In the genomic region with DNA sequence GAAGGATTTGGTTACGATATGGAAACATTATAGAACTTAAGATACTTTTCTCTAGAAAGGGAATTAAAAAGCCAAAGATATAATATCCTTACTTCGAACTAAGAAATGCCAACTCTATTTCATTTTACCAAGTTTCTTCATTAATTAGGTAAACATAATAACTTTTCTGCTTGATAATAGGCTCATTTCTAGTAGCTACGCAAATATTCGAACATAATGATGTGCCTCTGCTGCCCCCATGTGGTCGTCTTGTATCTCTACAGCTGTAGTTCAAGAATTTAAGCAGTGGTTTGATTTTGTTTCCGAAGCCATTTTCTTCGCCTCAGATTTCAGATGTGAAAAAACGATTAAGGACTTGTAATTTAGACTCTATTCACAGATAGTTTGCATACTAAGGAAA, we compare ENCODE assay signal across 8 mouse cellular contexts. TPM values are rescaled to one million over a fixed set of nuclear protein-coding genes. Genes with fewer than 3 reads are reported as not detected.
A peak's percentile ranks its signal among the peaks of the same experiment; 100 is the strongest.
DNase-seq lines count a peak whose midpoint lies in the region; ATAC-seq and TF ChIP-seq lines count a peak whose summit lies in the region.

No protein-coding gene starts in this region.

- no peak for TF ChIP-seq POLR2A in liver, adult 2 months (IDR thresholded peaks at IDR 0.05; ENCODE audit: extremely low read depth, insufficient read depth, low read length)

- no peaks in the 10 kb centered on the region for H3K4me1 ChIP-seq in liver, adult 2 months (ENCODE audit: control insufficient read depth, insufficient read depth, low read length)
- peaks cover 16% of the 10 kb centered on the region for H3K4me1 ChIP-seq in liver, embryonic 12.5 days
- peaks cover 18% of the 10 kb centered on the region for H3K4me1 ChIP-seq in embryonic facial prominence, embryonic 12.5 days
- no peaks in the 10 kb centered on the region for H3K4me1 ChIP-seq in hindbrain, embryonic 15.5 days (replicated peaks)

- H3K9ac ChIP-seq in liver, adult 2 months (ENCODE audit: low read depth, low read length) = no peak overlapping the region
- H3K9ac ChIP-seq in liver, embryonic 12.5 days = no peak overlapping the region
- H3K9ac ChIP-seq in embryonic facial prominence, embryonic 12.5 days = no peak overlapping the region
- no peak overlapping the region for H3K9ac ChIP-seq in hindbrain, embryonic 15.5 days

- no peaks in the 10 kb centered on the region for H3K27me3 ChIP-seq in liver, adult 2 months (ENCODE audit: control insufficient read depth, insufficient read depth, low read length)
- no peaks in the 10 kb centered on the region for H3K27me3 ChIP-seq in liver, embryonic 12.5 days (replicated peaks)
- H3K27me3 ChIP-seq in embryonic facial prominence, embryonic 12.5 days = no peaks in the 10 kb centered on the region
- no peaks in the 10 kb centered on the region for H3K27me3 ChIP-seq in hindbrain, embryonic 15.5 days

- no peak overlapping the region for H3K4me3 ChIP-seq in liver, adult 2 months (ENCODE audit: insufficient read depth, low read depth, low read length)
- H3K4me3 ChIP-seq in liver, embryonic 12.5 days = no peak overlapping the region
- H3K4me3 ChIP-seq in embryonic facial prominence, embryonic 12.5 days = no peak overlapping the region
- no peak overlapping the region for H3K4me3 ChIP-seq in hindbrain, embryonic 15.5 days

- H3K79me2 ChIP-seq in liver, adult 2 months (ENCODE audit: control insufficient read depth, insufficient read depth, low read length) = no peaks in the 10 kb centered on the region

- no peak overlapping the region for H3K27ac ChIP-seq in liver, adult 2 months (replicated peaks; ENCODE audit: insufficient read depth, low read depth, low read length)
- no peak overlapping the region for H3K27ac ChIP-seq in liver, embryonic 12.5 days
- peak overlapping the region; percentile 89 for H3K27ac ChIP-seq in embryonic facial prominence, embryonic 12.5 days
- H3K27ac ChIP-seq in hindbrain, embryonic 15.5 days (replicated peaks) = no peak overlapping the region

- intact Hi-C loops in left cerebral cortex, postnatal 36 days (cut with DNase I) = loop anchor here (2.0 to 5.0 kb wide), 2 partner anchors 1019 to 1539 kb away; no protein-coding TSS in a partner anchor

- H3K36me3 ChIP-seq in liver, adult 2 months (ENCODE audit: control insufficient read depth, insufficient read depth, low read length) = no peaks in the 10 kb centered on the region
- H3K36me3 ChIP-seq in liver, embryonic 12.5 days = no peaks in the 10 kb centered on the region
- H3K36me3 ChIP-seq in embryonic facial prominence, embryonic 12.5 days = no peaks in the 10 kb centered on the region
- H3K36me3 ChIP-seq in hindbrain, embryonic 15.5 days = no peaks in the 10 kb centered on the region

- peak; percentile 60 for TF ChIP-seq CTCF in liver, adult 2 months (IDR thresholded peaks at IDR 0.05; ENCODE audit: low read depth, low read length)

- H3K9me3 ChIP-seq in liver, embryonic 12.5 days (replicated peaks) = no peaks in the 10 kb centered on the region
- H3K9me3 ChIP-seq in embryonic facial prominence, embryonic 12.5 days = peaks cover 3% of the 10 kb centered on the region
- no peaks in the 10 kb centered on the region for H3K9me3 ChIP-seq in hindbrain, embryonic 15.5 days

- 25% methylated on average over 8 of the region's 8 CpGs for WGBS in liver, adult 2 months
- 26% methylated on average over 8 of the region's 8 CpGs for WGBS in liver, embryonic 12.5 days (ENCODE audit: insufficient replicate concordance)
- 13% methylated on average over 8 of the region's 8 CpGs for WGBS in embryonic facial prominence, embryonic 12.5 days
- 27% methylated on average over 8 of the region's 8 CpGs for WGBS in hindbrain, embryonic 15.5 days

- ATAC-seq in liver, embryonic 12.5 days = no peak
- no peak for ATAC-seq in embryonic facial prominence, embryonic 12.5 days (ENCODE audit: insufficient number of reproducible peaks, insufficient read depth, low FRiP score, low TSS enrichment)
- ATAC-seq in hindbrain, embryonic 15.5 days (ENCODE audit: low FRiP score, low read depth) = no peak

- no peak overlapping the region for H3K4me2 ChIP-seq in liver, embryonic 12.5 days
- H3K4me2 ChIP-seq in embryonic facial prominence, embryonic 12.5 days (replicated peaks) = no peak overlapping the region
- H3K4me2 ChIP-seq in hindbrain, embryonic 15.5 days = peak overlapping the region; percentile 24; the same call in 1 of the 2 replicates

- peak; percentile 50 for DNase-seq in liver, adult 2 months (ENCODE audit: extremely low read depth, low read depth, low spot score)
- DNase-seq in adrenal gland, postnatal 25 days = peak; percentile 76
- peak; percentile 19 to 54 for DNase-seq in left cerebral cortex, postnatal 36 days (ENCODE audit: low spot score in 2 of 2)
- DNase-seq in neural tube, embryonic 10.5 days (ENCODE audit: extremely low spot score, low spot score) = peak; percentile 54
- DNase-seq in thymus, postnatal 14 days = peak; percentile 47

RNA-seq across cellular contexts. Expression of gene Wdr75, which starts 28.8 kb away (rescaled TPM):
- 18.0 and 19.4 TPM in 2 replicates for total RNA-seq in liver, adult 2 months (2014; rRNA removed)
- 18.8 and 19.3 TPM in 2 replicates for polyA plus RNA-seq in liver, adult 2 months (2012; rRNA removed)
- polyA plus RNA-seq in liver, embryonic 12.5 days (2016; fragmentation: Nextera tagmentation; extraction: Ambion mirVana) = 62.8 and 66.6 TPM in 2 replicates
- total RNA-seq in adrenal gland, postnatal 25 days (2021) = 43.4 and 46.6 TPM in 2 replicates
- polyA plus RNA-seq in embryonic facial prominence, embryonic 12.5 days (2016; fragmentation: Nextera tagmentation; extraction: Ambion mirVana) = 74.3 and 76.5 TPM in 2 replicates
- 54.1 and 54.5 TPM in 2 replicates for polyA plus RNA-seq in hindbrain, embryonic 15.5 days (2015; fragmentation: Nextera tagmentation; extraction: Ambion mirVana)
- 10 to 100 TPM; 37.4 to 45.1 TPM for total RNA-seq in left cerebral cortex, postnatal 36 days (2021)
